Mouse (Mus musculus): ENCODE measurements around the gene Pou3f3. TPM values are rescaled to one million over a fixed set of nuclear protein-coding genes. Genes with fewer than 3 reads are reported as not detected.

Pou3f3 gene
- polyA plus RNA-seq, 1 experiment from 2014 or later: 12.4 TPM

- Histone ChIP-seq H3K4me1 (replicated peaks; ENCODE audit: insufficient read depth, low read length) (peaks cover 8% of the 10 kb centered on the region), H3K27me3 (ENCODE audit: insufficient read depth, low read length) (peaks cover 52% of the 10 kb centered on the region), H3K9me3 (replicated peaks; ENCODE audit: low read length) (no peaks in the 10 kb centered on the region), H3K27ac (peak overlapping the region; percentile 66; the same call in 1 of the 2 replicates), H3K4me2 (ENCODE audit: low read length) (peak overlapping the region; percentile 68), H3K9ac (ENCODE audit: low read depth, low read length) (peak overlapping the region; percentile 28; the same call in 1 of the 2 replicates), H3K4me3 (replicated peaks; ENCODE audit: low read depth, low read length) (peak overlapping the region; percentile 21), H3K36me3 (ENCODE audit: insufficient read depth, low read length) (no peaks in the 10 kb centered on the region)
- ATAC-seq (replicated peaks; ENCODE audit: low FRiP score, low read depth) (peak; percentile 53; the same call in 1 of the 2 replicates), DNase-seq (ENCODE audit: low spot score) (no peak)
- no peak for TF ChIP-seq CTCF (IDR thresholded peaks at IDR 0.05; ENCODE audit: low read depth)
- WGBS: under 1% methylated on average over 27 of the region's 27 CpGs
Measured at GRCm38 (mm10) chr1:42684345-42684744, 11.2 kb upstream of the Pou3f3 start.

GRCm38 (mm10) chr1:42684783-42685182 is 10.8 kb upstream of the Pou3f3 start:
- H3K36me3 ChIP-seq (ENCODE audit: insufficient read depth, low read length): no peaks in the 10 kb centered on the region
- peak; percentile 59 for TF ChIP-seq CTCF (IDR thresholded peaks at IDR 0.05; ENCODE audit: low read depth)
- H3K9me3 ChIP-seq (replicated peaks; ENCODE audit: low read length): no peaks in the 10 kb centered on the region
- peaks cover 8% of the 10 kb centered on the region; the same call in 1 of the 2 replicates for H3K4me1 ChIP-seq (replicated peaks; ENCODE audit: insufficient read depth, low read length)
- H3K9ac ChIP-seq (ENCODE audit: low read depth, low read length): no peak overlapping the region
- ATAC-seq (replicated peaks; ENCODE audit: low FRiP score, low read depth) (peak; percentile 51; the same call in 1 of the 2 replicates), DNase-seq (ENCODE audit: low spot score) (no peak)
- H3K4me3 ChIP-seq (replicated peaks; ENCODE audit: low read depth, low read length): peak overlapping the region; percentile 21
- WGBS: 1% methylated on average over 20 of the region's 21 CpGs
- peak overlapping the region; percentile 68 for H3K4me2 ChIP-seq (ENCODE audit: low read length)
- peaks cover 52% of the 10 kb centered on the region for H3K27me3 ChIP-seq (ENCODE audit: insufficient read depth, low read length)
- peak overlapping the region; percentile 66; the same call in 1 of the 2 replicates for H3K27ac ChIP-seq

GRCm38 (mm10) chr1:42685321-42685960 is 10.1 kb upstream of the Pou3f3 start:
- Histone ChIP-seq H3K9ac (ENCODE audit: low read depth, low read length) (no peak overlapping the region), H3K4me3 (replicated peaks; ENCODE audit: low read depth, low read length) (no peak overlapping the region), H3K4me1 (replicated peaks; ENCODE audit: insufficient read depth, low read length) (peaks cover 8% of the 10 kb centered on the region; the same call in 1 of the 2 replicates), H3K9me3 (replicated peaks; ENCODE audit: low read length) (no peaks in the 10 kb centered on the region), H3K36me3 (ENCODE audit: insufficient read depth, low read length) (no peaks in the 10 kb centered on the region), H3K27ac (peak overlapping the region; percentile 78), H3K4me2 (ENCODE audit: low read length) (peak overlapping the region; percentile 68), H3K27me3 (ENCODE audit: insufficient read depth, low read length) (peaks cover 59% of the 10 kb centered on the region)
- ATAC-seq (replicated peaks; ENCODE audit: low FRiP score, low read depth) (no peak), DNase-seq (ENCODE audit: low spot score) (no peak)
- no peak for TF ChIP-seq CTCF (IDR thresholded peaks at IDR 0.05; ENCODE audit: low read depth)
- WGBS: 6% methylated on average over 11 of the region's 11 CpGs

- WGBS: under 1% methylated on average over 53 of the region's 53 CpGs
- peak; percentile 47 for ATAC-seq (replicated peaks; ENCODE audit: low FRiP score, low read depth)
- peak overlapping the region; percentile 59 for H3K9ac ChIP-seq (ENCODE audit: low read depth, low read length)
- peak overlapping the region; percentile 35 for H3K4me3 ChIP-seq (replicated peaks; ENCODE audit: low read depth, low read length)
- peaks cover 63% of the 10 kb centered on the region for H3K27me3 ChIP-seq (ENCODE audit: insufficient read depth, low read length)
- peaks cover 8% of the 10 kb centered on the region; the same call in 1 of the 2 replicates for H3K4me1 ChIP-seq (replicated peaks; ENCODE audit: insufficient read depth, low read length)
- no peak for DNase-seq (ENCODE audit: low spot score)
- H3K4me2 ChIP-seq (ENCODE audit: low read length): peak overlapping the region; percentile 68
- H3K36me3 ChIP-seq (ENCODE audit: insufficient read depth, low read length): no peaks in the 10 kb centered on the region
- H3K27ac ChIP-seq: peak overlapping the region; percentile 78
- no peaks in the 10 kb centered on the region for H3K9me3 ChIP-seq (replicated peaks; ENCODE audit: low read length)
- peak; percentile 18; the same call in 1 of the 2 replicates for TF ChIP-seq CTCF (IDR thresholded peaks at IDR 0.05; ENCODE audit: low read depth)
Measured at GRCm38 (mm10) chr1:42686194-42687131, 9.1 kb upstream of the Pou3f3 start.

GRCm38 (mm10) chr1:42687271-42687670 is 8.3 kb upstream of the Pou3f3 start:
- peak overlapping the region; percentile 35; the same call in 1 of the 2 replicates for H3K4me3 ChIP-seq (replicated peaks; ENCODE audit: low read depth, low read length)
- DNase-seq (ENCODE audit: low spot score): no peak
- 6% methylated on average over 12 of the region's 12 CpGs for WGBS
- H3K27me3 ChIP-seq (ENCODE audit: insufficient read depth, low read length): peaks cover 66% of the 10 kb centered on the region
- H3K9me3 ChIP-seq (replicated peaks; ENCODE audit: low read length): no peaks in the 10 kb centered on the region
- no peak for ATAC-seq (replicated peaks; ENCODE audit: low FRiP score, low read depth)
- H3K4me1 ChIP-seq (replicated peaks; ENCODE audit: insufficient read depth, low read length): peaks cover 8% of the 10 kb centered on the region; the same call in 1 of the 2 replicates
- no peaks in the 10 kb centered on the region for H3K36me3 ChIP-seq (ENCODE audit: insufficient read depth, low read length)
- peak overlapping the region; percentile 78 for H3K27ac ChIP-seq
- H3K4me2 ChIP-seq (ENCODE audit: low read length): peak overlapping the region; percentile 68
- H3K9ac ChIP-seq (ENCODE audit: low read depth, low read length): no peak overlapping the region
- no peak for TF ChIP-seq CTCF (IDR thresholded peaks at IDR 0.05; ENCODE audit: low read depth)
